8 mouse cellular contexts compared by ENCODE assay signal in genomic region chr5:115186371-115187073, GRCm38 (mm10). TPM values are rescaled to one million over a fixed set of nuclear protein-coding genes. Genes with fewer than 3 reads are reported as not detected.
DNase-seq lines count a peak whose midpoint lies in the region; ATAC-seq and TF ChIP-seq lines count a peak whose summit lies in the region.

No protein-coding gene starts in this region.

- peaks cover 23% of the 10 kb centered on the region for H3K27me3 ChIP-seq in kidney, embryonic 16.5 days (ENCODE audit: insufficient read depth, low read length)
- H3K27me3 ChIP-seq in MEL (ENCODE audit: control insufficient read depth in 1 of 2, insufficient read depth in 2 of 2, low read length in 2 of 2) = no peaks in the 10 kb centered on the region
- H3K27me3 ChIP-seq in embryonic facial prominence, embryonic 15.5 days = peaks cover 30% of the 10 kb centered on the region
- H3K27me3 ChIP-seq in limb, embryonic 10.5 days (ENCODE audit: low read depth, poor library complexity, severe bottlenecking) = peaks cover 37% of the 10 kb centered on the region

- peaks cover 28% of the 10 kb centered on the region for H3K4me1 ChIP-seq in kidney, embryonic 16.5 days (ENCODE audit: insufficient read depth, low read length)
- H3K4me1 ChIP-seq in MEL (ENCODE audit: control insufficient read depth in 1 of 2, insufficient read depth in 2 of 2, low read length in 2 of 2) = peaks cover 0 to 5% of the 10 kb centered on the region in 2 experiments; a peak in 2 of 4 replicates
- peaks cover 37% of the 10 kb centered on the region for H3K4me1 ChIP-seq in embryonic facial prominence, embryonic 15.5 days
- H3K4me1 ChIP-seq in limb, embryonic 10.5 days = peaks cover 68% of the 10 kb centered on the region

- peak; percentile 39; the same call in 1 of the 2 replicates for ATAC-seq in kidney, embryonic 16.5 days (ENCODE audit: low FRiP score, low TSS enrichment)
- no peak for ATAC-seq in embryonic facial prominence, embryonic 15.5 days (ENCODE audit: insufficient number of reproducible peaks, low FRiP score, low TSS enrichment, low read depth)
- ATAC-seq in neutrophil, adult 5-6 weeks (ENCODE audit: extremely low read depth, insufficient number of reproducible peaks, low FRiP score, poor library complexity, severe bottlenecking) = peak; percentile 55; the same call in 1 of the 2 replicates

- no peak for TF ChIP-seq RAD21 in MEL (IDR thresholded peaks at IDR 0.05; ENCODE audit: low read depth, low read length)

- DNase-seq in kidney, adult 11 months = no peak
- no peak for DNase-seq in MEL (ENCODE audit: low read depth, low spot score)
- no peak for DNase-seq in limb, embryonic 10.5 days (ENCODE audit: low spot score)
- no peak for DNase-seq in spleen, postnatal 4 days (ENCODE audit: low spot score in 2 of 2)
- DNase-seq in gastrocnemius, adult 8-10 months (ENCODE audit: low spot score in 2 of 2) = no peak

- WGBS in kidney, embryonic 16.5 days = 31% methylated on average over 17 of the region's 17 CpGs
- WGBS in embryonic facial prominence, embryonic 15.5 days = 18% methylated on average over 17 of the region's 17 CpGs
- WGBS in limb, embryonic 10.5 days = 49% methylated on average over 17 of the region's 17 CpGs

- peak overlapping the region; percentile 26 for H3K4me3 ChIP-seq in kidney, embryonic 16.5 days (ENCODE audit: low read length)
- peak overlapping the region; percentile 23 to 48 for H3K4me3 ChIP-seq in MEL (ENCODE audit: control insufficient read depth in 1 of 2, insufficient read depth in 1 of 2, low read depth in 2 of 2, low read length in 2 of 2)
- H3K4me3 ChIP-seq in embryonic facial prominence, embryonic 15.5 days (replicated peaks) = 0 out of 2 replicates have a peak overlapping the region, but pooled peaks have one; percentile 3
- H3K4me3 ChIP-seq in limb, embryonic 10.5 days = peak overlapping the region; percentile 36

- TF ChIP-seq EP300 in MEL (IDR thresholded peaks at IDR 0.05; ENCODE audit: low read depth in 1 of 2, low read length in 2 of 2) = no peak

- TF ChIP-seq POLR2A in MEL (IDR thresholded peaks at IDR 0.05; ENCODE audit: control insufficient read depth in 1 of 2, insufficient read depth in 1 of 2, low read depth in 1 of 2, low read length in 2 of 2, poor library complexity in 1 of 2) = no peak

- H3K9ac ChIP-seq in kidney, embryonic 16.5 days (replicated peaks; ENCODE audit: low read length) = peak overlapping the region; percentile 42
- peak overlapping the region; percentile 43 for H3K9ac ChIP-seq in MEL (ENCODE audit: control insufficient read depth, low read depth, low read length, poor library complexity, severe bottlenecking)
- H3K9ac ChIP-seq in embryonic facial prominence, embryonic 15.5 days = no peak overlapping the region

- no peaks in the 10 kb centered on the region for H3K79me2 ChIP-seq in MEL (ENCODE audit: control insufficient read depth, insufficient read depth, low read length, poor library complexity)

- TF ChIP-seq CTCF in MEL (IDR thresholded peaks at IDR 0.05 in 2 of 3, conservative IDR thresholded peaks at IDR 0.05 in 1 of 3; ENCODE audit: control insufficient read depth in 1 of 3, insufficient read depth in 1 of 3, low read depth in 2 of 3, low read length in 3 of 3, poor library complexity in 1 of 3, severe bottlenecking in 1 of 3) = no peak

- peak overlapping the region; percentile 61; the same call in 1 of the 2 replicates for H3K27ac ChIP-seq in kidney, embryonic 16.5 days (ENCODE audit: low read length)
- no peak overlapping the region for H3K27ac ChIP-seq in MEL (ENCODE audit: control insufficient read depth, low read depth, low read length)
- H3K27ac ChIP-seq in embryonic facial prominence, embryonic 15.5 days (replicated peaks) = peak overlapping the region; percentile 51
- 0 out of 2 replicates have a peak overlapping the region, but pooled peaks have one; percentile 5 for H3K27ac ChIP-seq in limb, embryonic 10.5 days

- peak overlapping the region; percentile 44 for H3K4me2 ChIP-seq in kidney, embryonic 16.5 days (replicated peaks; ENCODE audit: low read depth, low read length)
- peak overlapping the region; percentile 31 for H3K4me2 ChIP-seq in embryonic facial prominence, embryonic 15.5 days (replicated peaks)

- H3K9me3 ChIP-seq in kidney, embryonic 16.5 days (ENCODE audit: low read length) = no peaks in the 10 kb centered on the region; the same call in 1 of the 2 replicates
- H3K9me3 ChIP-seq in MEL (replicated peaks; ENCODE audit: insufficient read depth, low read length) = no peaks in the 10 kb centered on the region
- H3K9me3 ChIP-seq in embryonic facial prominence, embryonic 15.5 days (replicated peaks) = no peaks in the 10 kb centered on the region
- H3K9me3 ChIP-seq in limb, embryonic 10.5 days (replicated peaks) = no peaks in the 10 kb centered on the region

- H3K36me3 ChIP-seq in kidney, embryonic 16.5 days (ENCODE audit: insufficient read depth, low read length) = no peaks in the 10 kb centered on the region
- no peaks in the 10 kb centered on the region; a peak in 1 of 4 replicates for H3K36me3 ChIP-seq in MEL (ENCODE audit: control insufficient read depth in 1 of 2, insufficient read depth in 2 of 2, low read length in 2 of 2)
- H3K36me3 ChIP-seq in embryonic facial prominence, embryonic 15.5 days = no peaks in the 10 kb centered on the region
- no peaks in the 10 kb centered on the region for H3K36me3 ChIP-seq in limb, embryonic 10.5 days

TF ChIP-seq in MEL, 35 proteins besides CTCF, POLR2A, EP300 and RAD21:
- no peak for TF ChIP-seq ZKSCAN1 (IDR thresholded peaks at IDR 0.05; ENCODE audit: low read depth, low read length)
- TF ChIP-seq GABPA (IDR thresholded peaks at IDR 0.05; ENCODE audit: low read depth, low read length) = no peak
- TF ChIP-seq MAX (IDR thresholded peaks at IDR 0.05; ENCODE audit: low read length) = no peak
- TF ChIP-seq KAT2A (conservative IDR thresholded peaks at IDR 0.05; ENCODE audit: low read depth, low read length) = no peak
- no peak for TF ChIP-seq MYC (IDR thresholded peaks at IDR 0.05; ENCODE audit: low read depth, low read length)
- no peak for TF ChIP-seq SIN3A (IDR thresholded peaks at IDR 0.05; ENCODE audit: low read length)
- no peak for TF ChIP-seq ZMIZ1 (IDR thresholded peaks at IDR 0.05; ENCODE audit: low read depth, low read length)
TF ChIP-seq in MEL: peak in this region for 0.

RNA-seq across cellular contexts. Expression of gene Cabp1, which starts 7.7 kb away (rescaled TPM):
- 1.3 TPM in 2 replicates for polyA plus RNA-seq in kidney, embryonic 16.5 days (2015; fragmentation: Nextera tagmentation; extraction: Ambion mirVana)
- 0.35 and 0.52 TPM in 2 replicates for total RNA-seq in MEL (2012; rRNA removed)
- polyA plus RNA-seq in MEL (2012; ENCODE audit: insufficient read depth in 1 of 2, insufficient read length in 2 of 2, low read depth in 1 of 2, low replicate concordance in 2 of 2, missing spikeins in 1 of 2) = 1 to 10 TPM in 1 of 2 experiments, not detected in 1; 1.7 TPM
- polyA plus RNA-seq in embryonic facial prominence, embryonic 15.5 days (2015; fragmentation: Nextera tagmentation; extraction: Ambion mirVana) = 2.6 and 3.0 TPM in 2 replicates
- polyA plus RNA-seq in limb, embryonic 10.5 days (2016; fragmentation: Nextera tagmentation; extraction: Ambion mirVana) = 1.9 and 2.6 TPM in 2 replicates
- not detected in 2 replicates for total RNA-seq in neutrophil, adult 5-6 weeks (2017)
- total RNA-seq in gastrocnemius, adult 8-10 months (2022) = 1 to 10 TPM in 1 of 4 experiments, under 1 TPM in 3; 0.22 to 1.1 (median 0.38) TPM

RNA-seq across cellular contexts. Expression of gene Mlec, which starts 28.5 kb away (rescaled TPM):
- 85.0 and 86.2 TPM in 2 replicates for polyA plus RNA-seq in kidney, embryonic 16.5 days (2015; fragmentation: Nextera tagmentation; extraction: Ambion mirVana)
- 146 and 167 TPM in 2 replicates for total RNA-seq in MEL (2012; rRNA removed)
- 100 to 1,000 TPM in 1 of 2 experiments, not detected in 1; 156 TPM for polyA plus RNA-seq in MEL (2012; ENCODE audit: insufficient read depth in 1 of 2, insufficient read length in 2 of 2, low read depth in 1 of 2, low replicate concordance in 2 of 2, missing spikeins in 1 of 2)
- 95.1 and 98.4 TPM in 2 replicates for polyA plus RNA-seq in embryonic facial prominence, embryonic 15.5 days (2015; fragmentation: Nextera tagmentation; extraction: Ambion mirVana)
- polyA plus RNA-seq in limb, embryonic 10.5 days (2016; fragmentation: Nextera tagmentation; extraction: Ambion mirVana) = 92.0 and 94.3 TPM in 2 replicates
- 69.5 and 71.7 TPM in 2 replicates for total RNA-seq in neutrophil, adult 5-6 weeks (2017)
- 100 to 1,000 TPM; 140 to 220 (median 197) TPM for total RNA-seq in gastrocnemius, adult 8-10 months (2022)

RNA-seq across cellular contexts. Expression of gene Pop5, which starts 49.1 kb away (rescaled TPM):
- polyA plus RNA-seq in kidney, embryonic 16.5 days (2015; fragmentation: Nextera tagmentation; extraction: Ambion mirVana) = 129 and 135 TPM in 2 replicates
- 166 and 208 TPM in 2 replicates for total RNA-seq in MEL (2012; rRNA removed)
- 100 to 1,000 TPM; 103 to 388 TPM for polyA plus RNA-seq in MEL (2012; ENCODE audit: insufficient read depth in 1 of 2, insufficient read length in 2 of 2, low read depth in 1 of 2, low replicate concordance in 2 of 2, missing spikeins in 1 of 2)
- polyA plus RNA-seq in embryonic facial prominence, embryonic 15.5 days (2015; fragmentation: Nextera tagmentation; extraction: Ambion mirVana) = 90.1 and 92.0 TPM in 2 replicates
- polyA plus RNA-seq in limb, embryonic 10.5 days (2016; fragmentation: Nextera tagmentation; extraction: Ambion mirVana) = 130 and 157 TPM in 2 replicates
- 22.7 and 39.8 TPM in 2 replicates for total RNA-seq in neutrophil, adult 5-6 weeks (2017)
- total RNA-seq in gastrocnemius, adult 8-10 months (2022) = 10 to 100 TPM; 27.3 to 40.7 (median 38.0) TPM

RNA-seq across cellular contexts. Expression of gene Unc119b, which starts 51.7 kb away (rescaled TPM):
- polyA plus RNA-seq in kidney, embryonic 16.5 days (2015; fragmentation: Nextera tagmentation; extraction: Ambion mirVana) = 53.5 and 54.8 TPM in 2 replicates
- total RNA-seq in MEL (2012; rRNA removed) = 15.8 and 18.6 TPM in 2 replicates
- 10 to 100 TPM in 1 of 2 experiments, not detected in 1; 25.7 TPM for polyA plus RNA-seq in MEL (2012; ENCODE audit: insufficient read depth in 1 of 2, insufficient read length in 2 of 2, low read depth in 1 of 2, low replicate concordance in 2 of 2, missing spikeins in 1 of 2)
- polyA plus RNA-seq in embryonic facial prominence, embryonic 15.5 days (2015; fragmentation: Nextera tagmentation; extraction: Ambion mirVana) = 41.0 and 42.2 TPM in 2 replicates
- 77.0 and 78.3 TPM in 2 replicates for polyA plus RNA-seq in limb, embryonic 10.5 days (2016; fragmentation: Nextera tagmentation; extraction: Ambion mirVana)
- total RNA-seq in neutrophil, adult 5-6 weeks (2017) = 20.7 and 22.1 TPM in 2 replicates
- total RNA-seq in gastrocnemius, adult 8-10 months (2022) = 10 to 100 TPM in 2 of 4 experiments, 1 to 10 TPM in 2; 8.6 to 11.7 (median 9.8) TPM
